Mouse (Mus musculus) liver, embryonic 16.5 days (tissue): ENCODE data around the gene Dlg1. TPM values are rescaled to one million over a fixed set of nuclear protein-coding genes. Genes with fewer than 3 reads are reported as not detected.

Experiments used
- ATAC-seq: fragments of 200-750 bp; cut with Nextera tagmentation; 2 replicates; pipeline ENCODE4 v1.8.0; 2017; ENCODE audit warnings: low read depth, mild to moderate bottlenecking, moderate number of reproducible peaks, moderate library complexity
- H3K27ac ChIP-seq: fragments of 300-500 bp; sonication (generic); 2 replicates; pipeline ENCODE4 v1.5.1; 2014; ENCODE audit warnings: mild to moderate bottlenecking, low read length
- H3K27me3 ChIP-seq: fragments of 300-500 bp; sonication (generic); 2 replicates; pipeline ENCODE4 v1.6.1; 2014; ENCODE audit warnings: low read depth, low read length, mixed read lengths; ENCODE audit not compliant: control insufficient read depth, insufficient read depth
- H3K36me3 ChIP-seq: fragments of 300-500 bp; sonication (generic); 2 replicates; pipeline ENCODE4 v1.6.1; 2014; ENCODE audit warnings: mild to moderate bottlenecking; ENCODE audit not compliant: control insufficient read depth, insufficient read depth
- H3K4me1 ChIP-seq: fragments of 300-500 bp; sonication (generic); 2 replicates; pipeline ENCODE4 v1.6.1; 2014; ENCODE audit warnings: low read depth, low read length, mixed read lengths; ENCODE audit not compliant: control insufficient read depth
- H3K4me2 ChIP-seq: fragments of 300-500 bp; sonication (generic); 2 replicates; pipeline ENCODE4 v1.6.1; 2014; ENCODE audit warnings: low read depth, low read length, mixed read lengths
- H3K4me3 ChIP-seq: fragments of 300-500 bp; sonication (generic); 2 replicates; pipeline ENCODE4 v1.5.1; 2014; ENCODE audit warnings: low read depth, mild to moderate bottlenecking, low read length
- H3K9ac ChIP-seq: fragments of 300-500 bp; sonication (generic); 2 replicates; pipeline ENCODE4 v1.6.1; 2014; ENCODE audit warnings: low read depth, low read length
- H3K9me3 ChIP-seq: fragments of 300-500 bp; sonication (generic); replicated peaks from 2 replicates; pipeline ENCODE4 v1.6.1; 2016; ENCODE audit warnings: low read length; ENCODE audit not compliant: control insufficient read depth
- WGBS: fragments of 180-500 bp; shearing (Covaris S2); extraction: QIAGEN DNeasy Blood & Tissue Kit; methylation state at CpG from one replicate; pipeline ENCODE4 v1.1.7; 2014; ENCODE audit not compliant: insufficient replicate concordance; 5-methylcytosine and 5-hydroxymethylcytosine counted together
- polyA plus RNA-seq: library from polyadenylated mRNA; unstranded; fragments of >200 nt; fragmentation: Nextera tagmentation; extraction: Ambion mirVana; gene quantifications from 2 replicates; pipeline ENCODE4 v1.2.1, GENCODE M21; 2015

Gene Dlg1
- polyA plus RNA-seq = 6.4 and 6.7 TPM in 2 replicates

- Histone ChIP-seq H3K36me3 (peaks cover 3% of the 10 kb centered on the region), H3K27me3 (peaks cover 7% of the 10 kb centered on the region), H3K9me3 (no peaks in the 10 kb centered on the region), H3K4me2 (peak within 1 kb of the TSS; percentile 99), H3K27ac (peak within 1 kb of the TSS; percentile 92), H3K4me3 (peak within 1 kb of the TSS; percentile 100), H3K4me1 (peaks cover 27% of the 10 kb centered on the region), H3K9ac (peak within 1 kb of the TSS; percentile 98)
- peak; percentile 93 for ATAC-seq
- WGBS = under 1% methylated on average over 70 of the region's 95 CpGs
Measured at GRCm38 (mm10) chr16:31663379-31664286, at the start of gene Dlg1. Dlg1 (plus strand) TSS chr16:31663443.

GRCm38 (mm10) chr16:31616382-31616781 lies 46.9 kb upstream of the Dlg1 start:
- WGBS = 63% methylated on average over 2 of the region's 2 CpGs
- Histone ChIP-seq H3K4me2 (no peak overlapping the region), H3K4me1 (no peaks in the 10 kb centered on the region), H3K27me3 (no peaks in the 10 kb centered on the region), H3K4me3 (no peak overlapping the region), H3K9me3 (no peaks in the 10 kb centered on the region), H3K9ac (no peak overlapping the region), H3K36me3 (no peaks in the 10 kb centered on the region), H3K27ac (no peak overlapping the region)
- no peak for ATAC-seq

DNA sequence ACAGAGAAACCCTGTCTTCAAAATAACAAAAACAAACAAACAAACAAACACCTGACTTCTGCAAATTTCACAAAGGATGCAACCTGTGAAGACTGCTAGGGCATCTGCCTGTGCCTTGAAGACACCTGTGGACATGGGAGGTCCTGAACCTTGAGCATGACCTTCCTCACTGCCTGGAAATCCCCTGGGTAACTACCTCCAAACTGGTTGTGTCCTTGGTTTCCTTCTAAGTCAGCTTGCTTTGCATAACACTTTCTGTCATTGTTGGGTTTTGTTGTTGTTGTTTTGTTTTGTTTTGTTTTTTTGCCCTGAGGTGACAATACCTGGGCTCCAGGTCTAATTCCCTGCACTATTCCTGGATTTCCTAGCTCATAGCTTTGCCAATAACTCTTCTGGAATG lies 46.1 kb upstream of the Dlg1 start:
- Histone ChIP-seq H3K4me1 (no peaks in the 10 kb centered on the region), H3K27ac (no peak overlapping the region), H3K27me3 (no peaks in the 10 kb centered on the region), H3K4me3 (no peak overlapping the region), H3K4me2 (no peak overlapping the region), H3K9ac (no peak overlapping the region), H3K36me3 (no peaks in the 10 kb centered on the region), H3K9me3 (no peaks in the 10 kb centered on the region)
- ATAC-seq = no peak

- Histone ChIP-seq H3K36me3 (no peaks in the 10 kb centered on the region), H3K4me2 (no peak overlapping the region), H3K9me3 (no peaks in the 10 kb centered on the region), H3K4me3 (no peak overlapping the region), H3K27me3 (no peaks in the 10 kb centered on the region), H3K4me1 (no peaks in the 10 kb centered on the region), H3K27ac (no peak overlapping the region), H3K9ac (no peak overlapping the region)
- ATAC-seq = no peak
- 37% methylated on average over 10 of the region's 10 CpGs for WGBS
Measured at GRCm38 (mm10) chr16:31617823-31618371, 45.3 kb upstream of the Dlg1 start.

DNA sequence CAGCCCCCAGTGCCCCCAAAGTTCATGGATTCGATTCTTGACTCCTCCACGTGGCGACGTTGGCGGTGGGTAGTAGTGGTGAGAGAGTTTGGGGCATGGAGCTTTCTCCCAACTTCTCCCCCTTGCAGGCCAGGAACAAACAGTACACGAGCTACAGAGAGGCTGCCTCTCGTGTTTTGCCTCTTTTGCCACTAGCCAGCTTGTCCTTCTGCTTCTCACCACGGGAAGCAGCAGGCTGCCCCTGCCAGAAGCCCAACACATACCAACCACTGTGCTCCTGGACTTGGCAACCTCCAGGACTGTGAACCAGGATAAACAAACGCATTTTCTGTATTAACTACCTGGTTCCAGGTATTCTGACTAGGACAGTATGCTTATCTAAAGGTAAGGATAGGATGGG lies 44.6 kb upstream of the Dlg1 start:
- ATAC-seq = no peak
- no peak overlapping the region for H3K9ac ChIP-seq
- WGBS = 61% methylated on average over 9 of the region's 9 CpGs
- no peaks in the 10 kb centered on the region for H3K4me1 ChIP-seq
- no peak overlapping the region for H3K4me3 ChIP-seq
- no peaks in the 10 kb centered on the region for H3K27me3 ChIP-seq
- no peak overlapping the region for H3K4me2 ChIP-seq
- no peak overlapping the region for H3K27ac ChIP-seq
- no peaks in the 10 kb centered on the region for H3K9me3 ChIP-seq
- H3K36me3 ChIP-seq = no peaks in the 10 kb centered on the region

GRCm38 (mm10) chr16:31619675-31620335 lies 43.4 kb upstream of the Dlg1 start:
- H3K4me1 ChIP-seq = peaks cover 3% of the 10 kb centered on the region; the same call in 1 of the 2 replicates
- H3K4me2 ChIP-seq = no peak overlapping the region
- no peaks in the 10 kb centered on the region for H3K36me3 ChIP-seq
- H3K27me3 ChIP-seq = no peaks in the 10 kb centered on the region
- H3K9me3 ChIP-seq = no peaks in the 10 kb centered on the region
- no peak for ATAC-seq
- no peak overlapping the region for H3K27ac ChIP-seq
- H3K4me3 ChIP-seq = no peak overlapping the region
- 72% methylated on average over 6 of the region's 6 CpGs for WGBS
- H3K9ac ChIP-seq = no peak overlapping the region

- Histone ChIP-seq H3K4me1 (peaks cover 4% of the 10 kb centered on the region; the same call in 1 of the 2 replicates), H3K27ac (no peak overlapping the region), H3K4me3 (no peak overlapping the region), H3K9me3 (no peaks in the 10 kb centered on the region), H3K27me3 (no peaks in the 10 kb centered on the region), H3K9ac (no peak overlapping the region), H3K4me2 (no peak overlapping the region), H3K36me3 (no peaks in the 10 kb centered on the region)
- WGBS = 85% methylated on average over 1 of the region's 1 CpGs
- ATAC-seq = no peak
Measured at GRCm38 (mm10) chr16:31622356-31622755, 40.9 kb upstream of the Dlg1 start.

DNA sequence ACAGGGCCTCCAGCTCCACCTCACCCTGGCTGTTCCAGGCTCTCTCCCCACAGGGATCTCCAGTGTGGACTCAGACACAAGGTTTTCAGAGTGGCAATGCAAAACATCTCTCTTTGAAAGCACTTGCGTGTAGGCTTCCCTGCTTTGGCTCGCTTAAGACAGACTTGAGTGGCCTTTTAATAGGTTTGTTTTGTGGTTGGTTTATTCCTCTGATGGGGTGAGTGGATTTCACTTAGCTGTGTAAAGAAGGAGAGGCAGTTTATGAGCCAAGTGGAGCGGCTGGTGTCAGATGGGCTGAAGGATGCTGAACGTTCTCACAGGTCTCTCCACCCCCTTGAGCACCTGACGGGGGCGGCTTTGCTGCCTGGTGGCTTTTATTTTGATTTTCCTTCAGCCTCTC lies 40.1 kb upstream of the Dlg1 start:
- Histone ChIP-seq H3K4me1 (peaks cover 4% of the 10 kb centered on the region; the same call in 1 of the 2 replicates), H3K27ac (no peak overlapping the region), H3K4me2 (no peak overlapping the region), H3K9ac (no peak overlapping the region), H3K9me3 (no peaks in the 10 kb centered on the region), H3K27me3 (no peaks in the 10 kb centered on the region), H3K36me3 (no peaks in the 10 kb centered on the region), H3K4me3 (no peak overlapping the region)
- ATAC-seq = no peak
- 75% methylated on average over 6 of the region's 6 CpGs for WGBS

GRCm38 (mm10) chr16:31624749-31625148 lies 38.5 kb upstream of the Dlg1 start:
- Histone ChIP-seq H3K4me2 (no peak overlapping the region), H3K27ac (no peak overlapping the region), H3K27me3 (no peaks in the 10 kb centered on the region), H3K4me1 (peaks cover 4% of the 10 kb centered on the region; the same call in 1 of the 2 replicates), H3K36me3 (no peaks in the 10 kb centered on the region), H3K9me3 (no peaks in the 10 kb centered on the region), H3K9ac (no peak overlapping the region), H3K4me3 (no peak overlapping the region)
- 0 out of 2 replicates have a peak, but pooled peaks have one; percentile 30 for ATAC-seq
- WGBS = 19% methylated on average over 1 of the region's 1 CpGs
